Mouse (Mus musculus): ENCODE results near the gene Gm20388. TPM values are rescaled to one million over a fixed set of nuclear protein-coding genes. Genes with fewer than 3 reads are reported as not detected.
A peak's percentile ranks its signal among the peaks of the same experiment; 100 is the strongest.
"Not testable (repeated sequence)": the region's sequence is repeated elsewhere in the genome, so short reads cannot be mapped to it uniquely, and the experiment has no call there.

Gm20388 gene
- total RNA-seq, 2 experiments from 2014 or later, result 6.8 to 7.8 TPM

- no peak for DNase-seq
- intact Hi-C loops (cut with DNase I), result no loop called here
These were observed 849.9 kb downstream of the Gm20388 start for GRCm38 (mm10) chr8:120760341-120761215.

DNA sequence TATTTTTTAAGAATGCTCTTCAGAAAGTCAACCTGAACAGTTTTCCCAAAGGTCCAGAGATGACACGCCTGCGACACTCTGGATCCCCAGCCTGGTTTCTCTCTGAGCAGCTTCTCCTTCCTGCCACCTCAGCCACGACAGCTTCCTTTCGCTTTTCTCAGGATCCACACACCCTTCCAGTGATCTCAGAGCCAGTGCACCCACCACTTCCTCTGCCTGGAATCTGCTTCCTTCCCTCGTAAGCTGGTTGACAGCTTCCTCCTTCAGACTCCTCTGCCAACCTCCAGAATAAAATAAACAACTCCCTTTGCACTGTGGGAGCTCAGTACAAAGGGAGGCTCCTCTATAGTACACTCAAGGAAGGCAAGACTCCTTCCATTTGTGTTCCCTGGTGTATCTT lies 852.6 kb downstream of the Gm20388 start:
- intact Hi-C loops (cut with DNase I), result no loop called here

GRCm38 (mm10) chr8:120764638-120765037 lies 854.0 kb downstream of the Gm20388 start:
- intact Hi-C loops (cut with DNase I), result no loop called here
- no peak for DNase-seq

More for the DNA sequence above, 852.6 kb downstream of the Gm20388 start:
- no peak for DNase-seq

GRCm38 (mm10) chr8:120766622-120767021 lies 856.0 kb downstream of the Gm20388 start:
- DNase-seq, result no peak
- intact Hi-C loops (cut with DNase I), result no loop called here

- intact Hi-C loops (cut with DNase I), result no loop called here
- DNase-seq, result peak in 1 of 2 experiments; percentile 31
These were observed 858.0 kb downstream of the Gm20388 start for GRCm38 (mm10) chr8:120768454-120769218.

DNA sequence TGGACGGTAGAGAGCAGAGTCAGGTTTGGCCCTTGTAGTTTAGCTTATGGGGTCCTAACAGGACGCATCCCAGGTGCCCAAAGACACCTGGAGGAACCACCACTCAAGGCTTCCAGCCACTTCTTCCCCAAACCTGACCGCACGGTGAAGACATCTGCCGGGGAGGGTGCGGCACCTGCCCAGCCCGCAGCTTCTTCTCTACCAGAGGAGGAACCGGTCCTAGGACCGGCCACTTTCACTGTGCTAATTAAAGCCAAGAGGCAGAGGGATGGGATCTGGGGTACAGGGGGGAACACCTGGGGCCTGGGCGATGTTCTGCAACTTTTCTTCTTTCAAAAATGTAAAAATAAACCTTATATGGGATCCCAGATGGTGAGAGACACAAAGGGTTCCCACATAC lies 866.5 kb downstream of the Gm20388 start:
- no peak for DNase-seq
- intact Hi-C loops (cut with DNase I), result loop anchor here (5.0 to 10.0 kb wide), 2 partner anchors 40 to 1668 kb away; partner anchors contain the start of genes Irf8 and Mvd

GRCm38 (mm10) chr8:120777732-120778131 lies 867.1 kb downstream of the Gm20388 start:
- DNase-seq, result no peak
- intact Hi-C loops (cut with DNase I), result loop anchor here (5.0 to 10.0 kb wide), 2 partner anchors 40 to 1667 kb away; partner anchors contain the start of genes Irf8 and Mvd

DNA sequence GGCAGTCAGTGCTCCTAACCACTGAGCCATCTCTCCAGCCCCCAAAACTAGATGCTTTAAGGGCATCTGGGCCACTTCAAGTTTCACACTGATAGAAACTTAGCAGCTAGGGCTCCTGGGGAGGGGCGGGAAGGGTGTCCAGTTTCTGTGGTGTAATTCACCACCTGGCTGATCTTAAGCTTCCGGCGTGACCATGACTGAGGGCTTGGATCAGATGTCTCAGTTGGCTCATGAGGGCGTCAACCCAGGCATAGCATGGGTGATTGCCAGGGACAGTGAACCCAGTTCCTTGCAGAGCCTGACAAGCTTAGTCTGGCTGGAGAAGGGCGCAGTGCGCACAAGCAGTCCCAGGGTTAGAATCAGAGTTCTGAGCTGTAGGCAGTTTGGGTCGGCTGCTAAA lies 868.5 kb downstream of the Gm20388 start:
- peak in 1 of 2 experiments; percentile 52 for DNase-seq
- intact Hi-C loops (cut with DNase I), result loop anchor here (5.0 to 10.0 kb wide), 2 partner anchors 42 to 1666 kb away; partner anchors contain the start of genes Irf8 and Mvd

GRCm38 (mm10) chr8:120783781-120784180 lies 873.1 kb downstream of the Gm20388 start:
- no peak for DNase-seq
- intact Hi-C loops (cut with DNase I), result no loop called here

- intact Hi-C loops (cut with DNase I), result no loop called here
- no peak for DNase-seq
These were observed 876.1 kb downstream of the Gm20388 start for GRCm38 (mm10) chr8:120786753-120787152.

DNA sequence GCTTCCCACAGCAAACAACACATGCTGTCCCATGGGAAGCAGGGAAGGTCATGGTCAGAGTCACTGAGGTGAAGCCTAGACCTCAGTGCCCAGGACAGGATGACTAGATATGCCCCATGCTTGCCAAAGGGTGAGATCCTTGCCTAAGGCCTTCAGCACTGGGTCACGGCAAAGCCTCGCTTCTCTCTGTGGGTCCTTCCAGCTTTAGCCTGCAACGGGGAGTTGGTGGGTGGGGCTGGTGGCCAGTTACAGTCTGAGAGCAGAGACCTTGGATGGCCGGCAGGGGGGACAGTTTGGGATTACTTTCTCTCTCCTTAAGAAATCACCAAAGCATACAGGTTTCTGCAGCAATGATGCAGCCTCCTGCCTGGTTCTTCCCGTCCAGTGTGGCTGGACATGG lies 877.0 kb downstream of the Gm20388 start:
- intact Hi-C loops (cut with DNase I), result no loop called here
- DNase-seq, result no peak

DNA sequence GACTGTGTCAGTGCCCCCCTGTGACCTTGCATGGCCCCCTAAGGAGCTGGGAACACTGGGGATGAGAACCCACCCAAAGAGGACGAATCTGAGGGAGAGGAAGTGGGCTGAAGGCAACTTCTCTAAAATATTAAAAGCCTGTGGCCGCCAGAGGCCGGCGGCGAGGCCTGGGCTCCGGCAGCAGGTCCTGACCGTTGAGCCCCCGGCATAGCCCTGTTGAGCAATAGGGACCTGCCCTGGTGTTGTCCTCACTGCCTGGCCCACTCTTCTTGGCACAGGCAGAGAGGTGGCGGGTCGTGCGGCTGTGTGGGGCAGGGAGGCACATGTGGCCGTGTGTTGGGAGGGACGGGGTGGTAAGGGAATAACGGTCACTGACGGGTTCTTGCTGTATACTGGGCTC lies 882.1 kb downstream of the Gm20388 start:
- no peak for DNase-seq

GRCm38 (mm10) chr8:120795944-120796635 lies 885.4 kb downstream of the Gm20388 start:
- intact Hi-C loops (cut with DNase I), result loop anchor here (1.0 kb wide), 1 partner anchor 117 kb away; no protein-coding TSS in a partner anchor
- peak; percentile 69 to 75 for DNase-seq

More for the DNA sequence above, 882.1 kb downstream of the Gm20388 start:
- intact Hi-C loops (cut with DNase I), result no loop called here

DNA sequence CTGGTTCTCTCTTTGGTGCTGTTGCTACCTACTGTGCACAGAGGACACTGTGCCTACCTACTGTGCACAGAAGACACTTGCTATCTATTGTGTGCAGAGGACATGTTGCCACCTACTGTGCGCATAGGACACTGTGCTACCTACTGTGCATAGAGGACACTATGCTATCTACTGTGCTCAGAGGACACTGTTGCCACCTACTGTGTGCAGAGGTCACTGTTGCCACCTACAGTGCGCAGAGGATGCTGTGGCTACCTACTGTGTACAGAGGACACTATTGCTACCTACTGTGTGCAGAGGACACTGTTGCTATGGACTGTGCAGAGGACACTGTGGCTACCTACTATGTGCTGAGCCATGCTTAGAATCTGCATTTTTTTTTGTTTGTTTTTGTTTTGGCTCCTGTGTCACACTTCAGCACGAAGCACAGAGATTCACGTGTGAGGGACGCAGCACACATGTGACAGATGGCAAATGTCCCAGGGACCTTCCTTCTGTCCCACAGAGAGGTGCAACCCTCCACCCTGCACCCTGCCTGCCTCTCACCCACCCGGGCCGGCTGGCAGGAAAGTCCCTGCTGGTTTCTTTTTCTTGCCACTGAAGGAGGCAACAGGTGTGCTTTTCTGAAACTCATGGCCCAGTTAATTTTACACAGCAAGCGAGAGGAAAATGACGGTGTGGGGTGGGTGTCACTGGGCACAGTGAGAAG lies 886.5 kb downstream of the Gm20388 start:
- intact Hi-C loops (cut with DNase I), result no loop called here
- DNase-seq, result no peak

- intact Hi-C loops (cut with DNase I), result no loop called here
- peak in 1 of 2 experiments; percentile 43 for DNase-seq
These were observed 889.7 kb downstream of the Gm20388 start for GRCm38 (mm10) chr8:120800308-120800865.

GRCm38 (mm10) chr8:120803661-120804375 lies 893.2 kb downstream of the Gm20388 start:
- DNase-seq; intact Hi-C loops (cut with DNase I): not testable (repeated sequence)

DNA sequence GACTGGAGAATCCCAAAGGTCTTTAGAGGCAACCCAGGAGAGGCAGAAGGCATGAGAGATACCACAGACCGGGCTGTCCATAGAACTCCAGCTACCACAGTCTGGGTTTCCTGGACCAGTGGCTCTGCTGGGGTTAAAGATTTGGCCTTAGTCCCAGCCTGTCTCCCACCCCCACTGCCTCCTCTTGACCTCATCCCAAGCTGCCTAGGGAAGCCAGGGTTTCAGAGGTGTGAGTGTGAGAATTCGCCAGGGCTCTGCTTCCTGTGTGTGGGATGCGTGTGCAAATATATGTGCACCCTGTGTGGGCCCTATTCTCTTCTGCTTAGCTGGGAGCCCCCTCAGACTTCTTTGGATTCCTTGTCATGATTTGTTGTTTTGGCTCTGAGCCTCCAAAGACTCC lies 894.1 kb downstream of the Gm20388 start:
- intact Hi-C loops (cut with DNase I), result no loop called here
- DNase-seq, result no peak

GRCm38 (mm10) chr8:120806780-120807264 lies 896.2 kb downstream of the Gm20388 start:
- intact Hi-C loops (cut with DNase I), result no loop called here
- no peak for DNase-seq

DNA sequence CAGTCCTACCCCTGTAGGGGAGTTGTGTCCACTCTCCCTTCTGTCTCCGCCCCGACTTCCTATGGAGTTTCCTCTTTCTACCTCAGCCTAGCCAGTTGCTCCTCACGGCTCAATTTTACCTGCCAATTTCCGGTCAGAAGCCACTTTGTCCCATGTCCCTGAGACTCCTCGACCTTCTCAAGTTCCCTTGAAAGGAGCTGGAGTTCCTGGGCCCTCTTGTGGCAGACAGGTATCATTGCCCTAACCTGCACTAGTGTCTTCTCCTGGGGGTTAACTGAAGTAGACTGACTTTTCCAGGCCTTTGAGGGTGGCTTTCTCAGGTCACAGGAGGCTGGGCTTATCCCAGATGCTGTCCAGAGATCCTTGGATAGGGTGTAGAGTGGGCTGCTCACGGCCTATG lies 897.1 kb downstream of the Gm20388 start:
- DNase-seq, result no peak

More for the DNA sequence above, 897.1 kb downstream of the Gm20388 start:
- intact Hi-C loops (cut with DNase I), result no loop called here
